Mouse (Mus musculus) gastrocnemius, postnatal 10 days (tissue): ENCODE data around the gene Metrnl. TPM values are rescaled to one million over a fixed set of nuclear protein-coding genes. Genes with fewer than 3 reads are reported as not detected.
A peak's percentile ranks its signal among the peaks of the same experiment; 100 is the strongest.

Source experiments
- DNase-seq: peaks from one replicate; pipeline ENCODE4 v3.0.0; 2021; ENCODE audit warnings: mixed read lengths
- total RNA-seq, 2 experiments: library from RNA; stranded (reverse); gene quantifications; 2 replicates each; pipeline ENCODE4 v1.2.3; 2021

Metrnl gene
- total RNA-seq, 2 experiments from 2014 or later = 15.1 to 21.1 TPM

GRCm38 (mm10) chr11:121685491-121686001 is 15.8 kb upstream of the Metrnl start:
- DNase-seq = no peak

- no peak for DNase-seq
Measured at GRCm38 (mm10) chr11:121686091-121686490, 15.3 kb upstream of the Metrnl start.

- DNase-seq = no peak
Measured at GRCm38 (mm10) chr11:121686674-121687073, 14.7 kb upstream of the Metrnl start.

- DNase-seq = no peak
Measured at GRCm38 (mm10) chr11:121688024-121688423, 13.3 kb upstream of the Metrnl start.

GRCm38 (mm10) chr11:121695304-121696064 is 5.9 kb upstream of the Metrnl start:
- no peak for DNase-seq

- no peak for DNase-seq
Measured at GRCm38 (mm10) chr11:121697271-121697670, 4.1 kb upstream of the Metrnl start.

- DNase-seq = no peak
Measured at GRCm38 (mm10) chr11:121698381-121698955, 2.9 kb upstream of the Metrnl start.

GRCm38 (mm10) chr11:121702111-121702894 is 959 bp downstream of the Metrnl start:
- peak; percentile 96 for DNase-seq

- DNase-seq = peak; percentile 73
Measured at GRCm38 (mm10) chr11:121702895-121703618, 1.7 kb downstream of the Metrnl start.

- DNase-seq = peak; percentile 27
Measured at GRCm38 (mm10) chr11:121703619-121704215, 2.4 kb downstream of the Metrnl start.

GRCm38 (mm10) chr11:121706521-121707005 is 5.2 kb downstream of the Metrnl start:
- DNase-seq = no peak

GRCm38 (mm10) chr11:121709278-121709677 is 7.9 kb downstream of the Metrnl start:
- no peak for DNase-seq

- DNase-seq = no peak
Measured at GRCm38 (mm10) chr11:121710245-121710644, 8.9 kb downstream of the Metrnl start.

- DNase-seq = no peak
Measured at GRCm38 (mm10) chr11:121712987-121713386, 11.6 kb downstream of the Metrnl start.

- DNase-seq = no peak
Measured at GRCm38 (mm10) chr11:121713569-121713968, 12.2 kb downstream of the Metrnl start.

GRCm38 (mm10) chr11:121714745-121715485 is 13.6 kb downstream of the Metrnl start:
- DNase-seq = no peak

- DNase-seq = no peak
Measured at GRCm38 (mm10) chr11:121717724-121718123, 16.4 kb downstream of the Metrnl start.

GRCm38 (mm10) chr11:121720752-121721151 is 19.4 kb downstream of the Metrnl start:
- DNase-seq = no peak

GRCm38 (mm10) chr11:121722434-121722833 is 21.1 kb downstream of the Metrnl start:
- DNase-seq = no peak

GRCm38 (mm10) chr11:121726625-121727024 is 25.3 kb downstream of the Metrnl start:
- DNase-seq = no peak

GRCm38 (mm10) chr11:121734184-121734583 is 32.8 kb downstream of the Metrnl start:
- DNase-seq = no peak
